Mouse (Mus musculus): ENCODE measurements around the gene Tns3.

- TF ChIP-seq EP300 (IDR thresholded peaks at IDR 0.05; ENCODE audit: low read depth in 1 of 2, low read length in 2 of 2) (no peak), JUND (IDR thresholded peaks at IDR 0.05; ENCODE audit: low read depth, low read length) (no peak), ZMIZ1 (IDR thresholded peaks at IDR 0.05; ENCODE audit: low read depth, low read length) (no peak), USF2 (IDR thresholded peaks at IDR 0.05; ENCODE audit: borderline replicate concordance in 1 of 2, insufficient read depth in 1 of 2, low read depth in 1 of 2, low read length in 2 of 2) (no peak), USF1 (IDR thresholded peaks at IDR 0.05; ENCODE audit: low read depth, low read length) (no peak), CTCF (IDR thresholded peaks at IDR 0.05 in 2 of 3, conservative IDR thresholded peaks at IDR 0.05 in 1 of 3; ENCODE audit: control insufficient read depth in 1 of 3, insufficient read depth in 1 of 3, low read depth in 2 of 3, low read length in 3 of 3, poor library complexity in 1 of 3, severe bottlenecking in 1 of 3) (peak; percentile 14 to 29 (median 15); a peak in 2 of 6 replicates), TBP (IDR thresholded peaks at IDR 0.05; ENCODE audit: low read depth, low read length) (no peak), HCFC1 (IDR thresholded peaks at IDR 0.05; ENCODE audit: low read depth, low read length) (no peak), POLR2A (IDR thresholded peaks at IDR 0.05; ENCODE audit: control insufficient read depth in 1 of 2, insufficient read depth in 1 of 2, low read depth in 1 of 2, low read length in 2 of 2, poor library complexity in 1 of 2) (no peak), MAFK (IDR thresholded peaks at IDR 0.05; ENCODE audit: borderline replicate concordance, low read depth, low read length) (no peak), ZNF384 (IDR thresholded peaks at IDR 0.05; ENCODE audit: low read depth, low read length) (no peak), POLR2AphosphoS2 (IDR thresholded peaks at IDR 0.05; ENCODE audit: low read length) (no peak), MXI1 (IDR thresholded peaks at IDR 0.05; ENCODE audit: low read depth, low read length) (no peak)
Observed at GRCm38 (mm10) chr11:8566250-8566853, 98.0 kb downstream of the Tns3 start.

Measured in MEL (cell line).